Mouse (Mus musculus) heart, adult 10 weeks (tissue): ENCODE results near the gene Adar. TPM values are rescaled to one million over a fixed set of nuclear protein-coding genes. Genes with fewer than 3 reads are reported as not detected.

Experiments used
- polyA plus RNA-seq: library from polyadenylated mRNA; stranded (reverse); fragments of 350-450 nt; fragmentation: Illumina TruSeq; extraction: RNeasy Lipid Tissue Mini Kit (QIAGEN cat#74804); gene quantifications from one replicate; pipeline ENCODE4 v1.2.3, GENCODE M21; 2014; ENCODE audit warnings: low read depth, low replicate concordance

Gene Adar
- polyA plus RNA-seq = 12.4 TPM

GRCm38 (mm10) chr3:89714359-89715206 is at the start of gene Adar:
Adar (plus strand) TSS chr3:89715022.

DNA sequence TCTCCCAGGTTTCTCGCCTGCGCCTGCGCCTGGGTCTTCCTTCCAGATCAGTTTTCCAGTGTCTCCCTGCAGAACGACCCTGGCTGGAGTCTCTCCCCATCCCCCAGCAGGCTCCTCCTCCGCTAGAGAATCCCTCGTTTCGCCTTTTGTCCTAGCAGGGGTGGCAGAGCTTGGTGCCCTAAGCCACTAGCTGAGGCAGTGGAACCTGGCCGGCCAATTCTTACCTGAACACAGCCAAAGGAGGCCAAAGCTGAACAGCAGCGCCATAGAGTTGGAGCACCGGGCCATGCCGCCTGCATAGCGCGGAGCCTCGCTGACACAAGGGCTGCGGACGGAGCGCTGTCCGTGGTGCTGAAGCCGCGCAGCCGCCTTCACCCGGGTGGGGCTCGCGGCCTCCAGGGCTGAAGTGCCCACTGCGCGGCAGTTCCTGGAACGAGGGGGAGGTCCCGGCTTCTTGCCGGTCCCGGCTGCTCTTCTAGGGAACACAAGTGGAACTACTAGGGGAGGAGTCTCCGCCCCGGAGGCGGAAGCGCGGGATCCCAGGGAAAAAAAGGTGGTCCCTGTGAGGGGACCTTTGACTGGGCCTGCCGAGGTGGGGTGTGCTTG is 49.4 kb downstream of the Adar start, which contains the start of gene Chrnb2:
Gene Chrnb2, minus strand, starts transcription at position 514 of the 606 bp plus-strand sequence.

DNA sequence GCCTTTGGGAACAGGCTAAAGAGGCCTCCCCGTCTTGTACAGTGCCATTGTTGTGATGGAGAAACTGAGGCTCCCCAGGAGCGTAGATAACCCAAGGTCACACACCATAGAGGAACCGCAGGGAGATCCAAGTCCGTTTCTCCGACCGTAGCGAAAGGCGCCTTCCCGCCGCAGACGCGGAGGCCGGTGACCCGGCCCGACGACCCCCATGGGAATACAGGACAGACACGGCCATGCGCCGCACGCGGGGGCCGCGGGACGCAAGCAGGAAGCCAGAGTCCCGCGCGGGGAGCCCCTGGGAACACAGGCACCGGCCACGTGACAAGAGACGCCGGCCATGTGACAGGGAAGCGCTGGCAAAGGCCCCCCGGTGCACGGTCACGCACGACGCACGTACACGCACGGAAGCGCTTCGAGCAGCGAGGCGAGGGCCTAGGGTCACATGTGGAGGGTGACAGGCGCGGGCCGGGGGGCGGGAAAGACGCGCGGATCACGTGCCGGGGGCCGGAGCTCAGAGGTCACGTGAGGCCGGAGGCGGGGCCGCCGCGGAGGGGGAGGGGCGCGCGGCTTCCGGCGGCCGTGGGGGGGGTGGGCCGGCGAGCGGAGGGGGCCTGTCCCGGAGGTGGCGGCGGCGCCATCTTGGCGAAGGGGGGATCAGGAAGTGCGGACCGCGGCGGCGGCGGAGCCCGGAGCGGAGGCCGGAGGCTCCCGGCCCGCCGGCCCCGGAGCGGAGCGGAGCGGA is 58.3 kb downstream of the Adar start, which contains the start of gene Ube2q1:
Gene Ube2q1, plus strand, starts transcription at position 649 of the 742 bp plus-strand sequence.

Other genes starting within 250 kb of the Adar start
- gene Kcnn3, start 194.9 kb upstream of the Adar start, polyA plus RNA-seq = 1.3 TPM
- gene Chrnb2, start 49.6 kb downstream of the Adar start, polyA plus RNA-seq = 0.21 TPM
- 38.6 TPM for gene Ube2q1, start 58.6 kb downstream of the Adar start, polyA plus RNA-seq
- 8.7 TPM for gene She, start 116.3 kb downstream of the Adar start, polyA plus RNA-seq
- 2.0 TPM for gene Il6ra, start 198.2 kb downstream of the Adar start, polyA plus RNA-seq
- gene Atp8b2, start 248.5 kb downstream of the Adar start, polyA plus RNA-seq = 15.7 TPM